Mouse (Mus musculus) hindlimb bud, embryonic 11.5 days (tissue): ENCODE results near the gene Fam76a.
"Not testable (repeated sequence)": the region's sequence is repeated elsewhere in the genome, so short reads cannot be mapped to it uniquely, and the experiment has no call there.

Experiments
- DNase-seq: peaks from one replicate; pipeline ENCODE4 v3.0.0-alpha.2; 2012; ENCODE audit warnings: low read depth, low spot score; ENCODE audit errors: extremely low spot score

Fam76a gene

DNA sequence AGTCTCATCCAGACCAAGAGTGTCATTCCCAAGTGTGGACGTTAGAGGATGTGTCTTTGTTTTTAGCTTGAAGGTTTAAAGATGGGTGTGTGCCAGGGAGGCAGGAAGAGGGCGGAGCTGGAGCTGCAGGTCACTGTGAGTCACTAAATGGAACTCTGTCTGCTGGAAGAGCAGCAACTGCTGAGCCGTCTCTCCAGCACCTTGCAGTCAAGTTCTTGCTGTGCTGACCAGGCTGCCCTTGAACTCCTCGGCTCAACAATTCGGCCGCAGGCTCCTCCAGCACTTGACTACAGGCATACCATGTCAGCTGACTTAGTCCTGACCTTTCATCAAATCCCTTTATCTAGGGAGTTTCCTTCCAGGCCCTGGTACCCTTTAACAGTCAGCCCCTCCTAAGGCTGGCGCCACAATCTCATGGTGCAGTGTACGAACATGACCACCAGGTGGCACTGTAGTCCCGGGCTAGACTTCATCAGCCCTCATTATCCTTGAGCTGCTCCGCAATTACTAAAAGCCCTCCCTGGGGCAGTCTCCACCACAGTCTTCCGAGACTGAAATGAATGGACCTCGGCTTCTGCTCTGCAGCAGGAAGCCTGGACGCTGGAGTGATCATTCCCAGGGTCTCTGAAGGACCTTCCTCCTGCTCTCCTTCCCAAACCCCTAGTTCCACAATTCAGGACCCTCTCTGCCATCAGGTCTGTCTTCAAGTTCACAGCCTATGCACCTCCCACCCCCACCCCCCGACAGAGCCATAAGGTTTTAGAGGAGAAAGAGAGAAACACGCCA, 23.1 kb upstream of the Fam76a start:
- no peak for DNase-seq

DNA sequence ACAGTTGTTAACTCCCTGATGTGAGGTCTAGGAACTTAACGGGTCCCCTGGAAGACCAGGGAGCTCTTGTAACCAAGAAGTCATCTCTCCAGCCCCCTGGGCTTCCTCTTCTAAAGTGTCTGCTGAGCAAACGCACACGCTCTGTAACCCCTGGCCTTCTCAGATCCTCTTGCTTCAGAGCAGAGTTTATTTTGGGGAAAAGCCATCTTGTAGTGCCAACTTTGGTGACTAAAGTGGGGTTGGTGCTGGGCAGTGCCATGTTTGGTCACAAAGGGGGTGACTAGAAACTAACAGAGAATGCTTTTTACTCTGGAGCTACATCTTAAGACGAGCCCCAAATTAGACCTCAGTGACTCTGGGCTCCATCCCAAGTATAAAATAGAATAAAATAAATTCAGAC, 22.4 kb upstream of the Fam76a start:
- no peak for DNase-seq

DNA sequence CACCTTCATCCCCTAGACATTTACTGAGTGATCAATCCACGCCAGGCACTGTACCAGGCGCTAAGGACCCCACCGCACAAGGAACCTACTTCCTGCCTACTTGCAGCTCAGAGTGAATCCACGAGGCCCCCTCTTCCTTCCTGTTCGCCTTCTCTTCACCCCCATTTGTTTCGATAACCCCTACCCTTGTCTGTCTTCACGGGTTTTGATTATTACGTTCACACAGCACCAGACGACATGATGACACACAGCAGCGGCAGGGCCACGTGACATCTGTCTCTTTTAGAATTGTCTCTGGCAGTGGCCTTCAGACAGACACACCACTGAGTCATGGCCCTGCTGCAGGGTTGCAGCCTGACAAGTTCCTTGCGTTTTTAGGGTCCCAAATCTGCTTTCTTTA, 21.7 kb upstream of the Fam76a start:
- DNase-seq = no peak

DNA sequence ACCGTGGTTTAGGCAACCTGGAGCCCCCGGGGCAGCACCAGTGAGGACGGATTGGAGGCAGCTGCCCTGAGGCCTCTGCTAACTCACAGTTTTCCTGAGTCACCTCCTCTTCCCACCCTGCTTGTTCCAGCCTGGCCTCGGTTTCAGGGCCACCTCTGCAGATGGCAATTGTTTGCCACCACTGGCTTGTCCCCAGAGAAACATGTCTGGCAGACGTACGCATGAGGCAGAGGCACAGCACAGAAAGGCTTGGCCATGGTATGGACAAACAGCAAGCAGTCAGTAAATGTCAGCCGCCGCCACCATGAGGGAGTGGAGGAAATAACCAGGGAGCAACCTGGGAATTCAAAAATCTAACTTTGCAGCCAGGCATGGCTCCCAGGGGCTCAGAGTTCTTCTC, 20.7 kb upstream of the Fam76a start:
- no peak for DNase-seq

DNA sequence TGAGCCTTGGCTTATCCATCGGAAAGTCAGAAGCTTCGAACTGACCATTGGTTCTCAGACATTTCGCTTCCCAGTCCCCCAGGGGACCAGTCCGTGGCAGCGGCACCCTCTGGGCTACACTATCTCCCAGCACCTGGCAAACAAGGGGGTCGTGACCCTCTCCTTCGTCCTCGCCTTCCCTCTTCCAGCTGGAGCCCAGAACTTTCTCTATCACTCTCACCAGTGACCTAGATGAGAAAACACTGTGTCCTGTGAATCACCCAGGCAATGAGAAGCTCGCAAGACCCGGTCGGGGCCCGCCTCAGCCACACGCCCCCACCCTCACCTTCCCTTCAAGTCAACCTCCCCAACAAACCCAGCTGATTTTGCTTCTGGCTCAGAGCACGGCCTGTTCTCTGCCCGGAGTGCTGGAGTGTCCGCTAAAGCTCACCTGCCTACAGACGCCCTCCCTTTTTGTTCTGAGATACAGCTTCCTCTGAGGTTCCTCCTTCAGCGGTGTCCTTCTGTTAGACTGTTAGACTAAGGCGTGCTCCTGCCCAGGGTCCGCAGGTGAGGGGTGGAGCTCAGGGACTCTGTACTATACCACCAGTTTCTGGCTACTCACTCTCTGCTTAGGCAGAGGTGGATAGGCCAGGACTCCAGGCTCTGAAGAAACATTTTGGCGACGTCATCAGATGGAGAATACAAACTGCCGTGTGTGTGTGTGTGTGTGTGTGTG, 18.8 kb upstream of the Fam76a start:
- no peak for DNase-seq

DNA sequence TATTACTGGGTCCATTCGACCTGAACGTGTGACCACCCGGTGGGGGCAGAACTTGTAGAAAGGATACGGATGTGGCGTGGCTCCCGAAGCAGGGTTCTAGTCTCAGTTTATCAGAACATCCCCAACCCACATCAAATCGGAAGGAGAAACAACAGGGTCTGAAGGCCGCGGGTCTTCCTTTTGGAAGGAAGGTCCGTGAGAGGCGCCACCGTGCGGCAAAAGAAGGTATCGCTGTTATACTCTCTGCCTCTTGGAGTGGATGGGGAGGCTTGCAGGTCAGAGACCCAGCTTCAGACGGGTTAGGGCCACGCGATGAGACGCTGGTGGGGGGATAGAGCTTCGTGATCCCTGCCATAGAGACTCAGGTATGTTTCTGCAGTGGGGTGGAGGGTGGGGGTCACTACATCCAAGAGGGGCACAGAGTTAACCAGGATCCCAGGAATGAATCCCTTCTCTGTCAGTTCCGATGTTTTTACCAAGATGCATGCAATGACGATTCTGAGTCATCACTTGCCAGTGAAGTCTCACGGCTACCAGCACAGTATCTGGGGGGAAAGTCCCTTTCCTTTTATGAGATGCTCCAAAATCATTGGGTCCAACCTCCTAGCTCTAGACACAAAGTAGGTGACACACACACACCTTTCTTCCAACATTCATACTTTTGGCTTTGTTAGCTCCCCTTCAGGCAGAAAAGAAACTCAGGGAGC, 17.2 kb upstream of the Fam76a start:
- no peak for DNase-seq

DNA sequence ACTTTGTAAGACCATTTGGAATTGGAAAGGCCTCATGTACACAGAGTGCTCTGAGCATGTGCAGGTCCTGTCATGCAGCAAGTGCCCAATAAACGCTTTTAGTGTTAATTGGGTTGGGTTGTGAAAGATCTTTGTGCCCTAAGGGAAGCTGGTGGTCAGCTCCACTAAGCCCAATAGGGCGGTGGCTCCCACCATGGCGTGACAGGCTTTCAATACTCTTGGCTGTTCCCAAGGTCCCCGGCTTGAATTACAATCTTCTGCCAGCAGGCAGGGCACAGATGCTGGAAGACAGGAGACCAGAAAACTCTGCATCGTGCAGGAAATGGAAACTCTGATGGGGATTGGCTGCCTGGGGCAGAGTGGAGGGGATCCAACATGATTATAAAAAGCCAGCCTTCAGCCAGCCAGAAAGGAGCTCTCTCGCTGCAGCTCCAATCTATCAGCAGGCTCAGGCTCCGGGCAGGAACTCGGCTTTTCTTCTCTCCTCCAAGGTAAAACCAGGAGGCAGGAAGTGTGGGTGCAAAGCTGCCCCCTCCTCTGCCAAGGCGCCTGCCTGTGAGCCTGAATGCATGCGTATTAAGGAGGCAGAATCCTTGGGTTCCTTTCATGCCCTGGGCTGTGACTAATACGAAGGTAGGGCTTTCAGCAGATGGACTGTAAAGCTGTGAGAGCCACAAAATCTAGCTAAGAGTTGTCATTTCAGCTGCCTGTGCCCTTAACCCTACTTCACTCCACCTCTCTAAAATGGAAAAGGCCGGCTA, 16.0 kb upstream of the Fam76a start:
- no peak for DNase-seq

DNA sequence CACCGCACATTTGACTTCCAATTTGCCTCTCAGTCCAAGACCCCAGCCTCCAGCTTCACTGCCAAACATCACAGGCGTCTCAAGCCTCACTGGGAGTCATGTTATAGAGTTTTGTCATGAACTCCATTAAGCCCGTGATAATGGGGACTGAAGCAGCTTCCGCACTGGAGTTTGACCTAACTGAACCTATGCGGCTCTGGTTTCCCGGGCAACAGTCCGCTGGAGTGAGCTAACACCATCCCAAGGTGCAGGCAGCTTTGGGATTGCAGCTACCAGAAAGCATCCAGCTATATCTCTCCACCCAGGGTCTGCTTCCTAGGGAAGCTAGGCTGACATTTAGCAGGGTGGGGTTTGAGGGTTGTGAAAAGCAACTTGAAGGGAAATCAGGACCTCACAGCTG, 12.3 kb upstream of the Fam76a start:
- no peak for DNase-seq

DNA sequence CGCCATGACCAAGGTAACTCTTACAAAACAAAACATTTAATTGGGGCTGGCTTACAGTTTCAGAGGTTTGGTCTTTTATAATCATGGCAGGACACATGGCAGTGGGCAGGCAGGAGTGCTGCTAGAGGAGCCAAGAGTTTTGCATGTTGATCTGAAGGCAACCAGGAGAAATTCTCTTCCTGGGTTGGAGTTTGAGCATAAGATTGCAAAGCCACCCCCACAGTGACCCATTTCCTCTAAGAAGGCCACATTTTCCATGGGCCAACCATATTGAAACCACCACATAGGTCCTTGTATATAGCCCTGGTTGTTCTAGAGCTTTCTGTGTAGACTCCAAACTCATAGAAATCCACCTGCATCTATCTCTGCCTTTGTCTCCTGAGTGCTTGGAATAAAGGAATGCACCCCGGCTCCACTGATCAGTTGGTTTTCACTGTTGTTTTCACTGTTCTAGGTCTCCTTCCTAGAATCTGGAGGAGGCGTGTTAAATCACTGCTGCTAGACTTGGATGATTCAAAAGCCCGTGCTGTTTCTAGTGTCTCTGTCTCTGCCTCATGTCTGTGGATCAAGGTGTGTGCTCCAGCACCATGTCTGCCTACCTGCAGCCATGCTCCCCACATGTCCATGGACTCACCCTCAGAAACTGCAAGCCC, 10.5 kb upstream of the Fam76a start:
- no peak for DNase-seq

DNA sequence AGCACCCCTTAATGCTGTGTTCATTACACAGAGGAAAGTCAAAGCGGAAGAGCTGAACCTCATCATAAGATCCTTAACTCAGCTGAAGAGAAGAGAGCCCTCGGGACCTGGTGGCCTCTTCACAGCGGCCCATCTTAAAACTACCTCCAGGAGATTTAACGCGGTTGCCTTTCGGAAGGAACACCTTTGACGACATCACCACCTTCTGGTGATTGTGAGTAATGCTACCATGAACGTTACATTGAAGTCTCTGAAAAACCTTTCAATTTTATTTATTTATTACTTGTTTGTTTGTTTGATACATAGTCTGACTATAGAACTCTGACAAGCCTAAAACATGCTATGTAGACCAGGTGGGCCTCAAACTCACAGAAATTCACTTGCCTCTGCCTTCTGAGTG, 8.4 kb upstream of the Fam76a start:
- DNase-seq = peak; percentile 74

DNA sequence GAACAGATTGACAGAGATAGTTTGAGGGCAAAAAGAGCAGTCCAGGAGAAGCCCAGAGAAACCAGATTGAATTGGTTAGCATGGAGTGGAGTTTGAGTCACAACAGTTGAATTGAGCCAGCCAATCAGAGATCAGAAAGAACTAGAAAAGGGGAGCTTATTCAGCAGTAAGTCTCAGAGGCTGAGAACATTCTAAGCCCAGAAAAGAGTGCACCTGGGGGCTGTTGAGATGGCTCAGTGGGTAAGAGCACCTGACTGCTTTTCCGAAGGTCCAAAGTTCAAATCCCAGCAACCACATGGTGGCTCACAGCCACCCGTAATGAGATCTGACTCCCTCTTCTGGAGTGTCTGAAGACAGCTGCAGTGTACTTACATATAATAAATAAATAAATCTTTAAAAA, 4.2 kb upstream of the Fam76a start:
- DNase-seq = not testable (repeated sequence)

DNA sequence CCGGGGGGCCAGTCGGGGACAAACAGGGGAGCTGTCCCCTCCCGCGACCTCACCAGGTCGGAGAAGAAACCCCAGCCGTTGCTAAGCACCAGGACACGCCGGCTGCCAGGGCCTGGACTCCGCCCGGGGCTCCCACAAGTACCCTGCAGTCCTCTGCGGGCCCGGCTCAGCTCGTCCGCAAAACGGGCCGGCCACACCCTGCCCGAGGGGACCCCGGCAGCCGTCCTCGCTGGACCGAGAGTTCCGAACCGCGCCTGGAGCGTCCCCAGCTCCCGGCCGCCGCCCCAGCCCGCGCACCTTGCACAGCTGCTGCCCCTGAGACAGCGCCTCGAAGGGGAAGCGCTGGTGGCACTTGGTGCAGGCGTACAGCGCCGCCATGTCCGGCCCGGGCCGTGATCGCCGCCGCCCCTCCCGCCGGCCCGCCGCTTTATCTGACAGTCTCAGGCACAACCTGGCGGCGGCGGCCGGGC, 262 bp downstream of the Fam76a start:
- no peak for DNase-seq

DNA sequence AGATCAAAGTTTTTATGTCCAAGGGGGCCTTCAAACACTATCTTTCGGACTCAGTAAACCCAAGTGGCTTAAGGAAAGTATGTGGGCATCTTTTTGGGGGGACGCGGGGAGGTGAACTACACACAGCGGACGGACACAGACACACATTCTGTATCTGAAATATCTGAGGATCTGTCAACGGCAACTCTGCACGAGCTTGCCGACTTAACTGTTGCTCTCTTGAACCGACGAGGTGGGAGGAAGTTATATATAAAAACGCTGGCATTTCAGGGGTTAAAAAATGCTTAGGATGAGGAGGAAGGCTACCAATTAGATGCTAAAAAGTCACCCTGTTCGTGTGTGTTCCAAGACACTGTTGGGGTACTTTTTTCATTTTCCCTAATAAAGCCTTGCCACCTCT, 870 bp downstream of the Fam76a start:
- DNase-seq = no peak

DNA sequence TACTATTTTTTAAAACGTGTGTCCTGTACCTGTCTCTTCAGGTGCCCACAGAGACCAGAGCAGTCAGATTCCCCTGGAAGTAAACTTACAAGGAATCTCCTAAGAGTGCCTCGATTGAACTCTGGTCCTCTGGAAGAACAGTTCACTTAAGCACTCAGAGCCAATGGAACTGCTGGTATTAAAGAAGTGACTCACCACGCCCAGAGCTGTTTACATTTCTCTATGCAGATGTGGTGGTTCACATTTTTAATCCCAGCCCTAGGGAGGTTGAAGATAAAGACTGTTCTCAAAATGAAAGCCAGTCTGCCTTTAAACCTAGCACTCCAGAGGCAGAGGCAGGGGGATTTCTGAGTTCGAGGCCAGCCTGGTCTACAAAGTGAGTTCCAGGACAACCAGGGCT, 2.2 kb downstream of the Fam76a start:
- no peak for DNase-seq

DNA sequence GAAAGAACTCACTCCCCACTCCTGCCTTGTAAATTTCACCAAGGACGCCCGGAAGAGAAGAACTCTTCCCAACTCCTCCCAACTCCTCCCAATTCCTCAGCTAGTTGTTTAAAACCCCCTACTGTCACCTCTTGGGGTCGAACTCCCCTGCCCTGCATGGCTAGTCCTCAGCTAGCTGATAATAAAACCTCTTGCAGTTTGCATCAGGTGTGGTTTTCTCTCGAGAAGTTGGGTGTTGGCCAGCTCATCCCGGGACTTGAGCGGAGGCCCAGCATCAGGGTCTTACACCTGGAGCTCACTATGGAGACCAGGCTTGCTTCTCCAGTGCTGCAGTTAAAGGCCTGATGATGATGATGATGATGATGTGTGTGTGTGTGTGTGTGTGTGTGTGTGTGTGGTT, 3.9 kb downstream of the Fam76a start:
- DNase-seq = not testable (repeated sequence)

DNA sequence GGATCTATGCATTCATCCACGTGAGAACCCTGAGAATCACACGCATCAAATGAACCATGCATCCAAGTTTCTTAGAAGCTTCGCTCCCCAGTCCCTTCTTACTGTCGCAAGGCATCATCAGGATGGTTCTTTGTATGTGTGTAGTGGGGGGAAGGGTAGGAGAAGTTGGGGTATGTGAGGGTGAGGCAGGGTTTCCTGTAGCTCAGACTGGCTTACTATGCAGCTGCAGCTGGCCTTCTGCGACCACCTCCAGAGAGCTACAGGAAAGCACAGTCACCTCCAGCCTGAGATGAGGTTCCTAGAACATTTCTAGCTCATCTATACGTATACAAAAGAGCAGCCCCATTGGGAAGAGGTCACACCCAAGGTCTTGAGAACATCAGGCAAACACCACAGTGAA, 10.2 kb downstream of the Fam76a start:
- DNase-seq = no peak

DNA sequence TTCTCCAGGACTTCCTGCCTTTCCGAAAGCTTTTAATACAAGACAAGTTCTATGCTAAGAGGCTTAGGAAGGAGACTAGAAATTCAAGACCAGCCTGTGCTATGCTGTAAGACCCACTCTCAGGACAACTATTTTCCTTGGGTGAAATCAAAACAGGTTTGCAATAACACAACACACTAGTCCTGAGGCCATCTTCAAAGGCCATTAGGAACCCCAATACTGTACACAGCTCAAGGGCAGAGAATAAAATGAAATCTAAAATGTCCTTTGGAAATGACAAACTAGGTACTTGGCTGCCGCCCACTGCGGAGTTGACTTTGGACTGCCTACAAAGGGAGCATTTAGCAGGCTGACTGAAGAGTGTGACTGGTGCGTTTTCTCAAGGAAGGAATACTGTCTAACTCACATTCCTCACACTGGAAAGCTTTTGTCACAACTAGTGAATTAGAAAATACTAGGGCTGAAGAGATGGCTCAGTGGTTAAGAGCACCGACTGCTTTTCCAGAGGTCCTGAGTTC, 16.5 kb downstream of the Fam76a start:
- DNase-seq = no peak

DNA sequence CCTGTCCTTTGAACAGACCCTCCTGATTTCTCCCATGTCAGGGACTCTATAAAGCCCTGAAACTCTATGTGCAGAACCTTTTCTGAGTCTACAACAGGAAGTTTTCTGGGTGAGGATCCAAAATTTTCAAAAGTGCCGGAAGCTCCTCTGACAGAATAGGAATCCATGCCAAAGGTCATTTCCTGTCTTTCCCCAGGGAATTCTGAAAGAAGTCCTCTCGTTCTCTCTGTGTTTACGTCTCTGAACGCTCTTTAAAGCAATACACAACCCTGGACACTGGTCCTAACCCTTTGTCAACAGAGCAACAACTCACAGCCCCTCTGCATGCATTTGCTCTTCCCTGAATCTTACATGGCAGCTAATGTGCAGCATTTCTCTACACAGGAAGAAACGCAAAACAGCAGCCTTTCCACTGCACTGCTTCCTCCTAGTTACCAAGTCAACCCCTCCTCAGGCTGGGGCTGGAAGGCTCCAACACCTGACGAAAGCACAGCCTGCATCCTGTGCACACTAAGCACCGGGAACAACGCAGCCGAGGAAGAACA, 17.5 kb downstream of the Fam76a start:
- no peak for DNase-seq

DNA sequence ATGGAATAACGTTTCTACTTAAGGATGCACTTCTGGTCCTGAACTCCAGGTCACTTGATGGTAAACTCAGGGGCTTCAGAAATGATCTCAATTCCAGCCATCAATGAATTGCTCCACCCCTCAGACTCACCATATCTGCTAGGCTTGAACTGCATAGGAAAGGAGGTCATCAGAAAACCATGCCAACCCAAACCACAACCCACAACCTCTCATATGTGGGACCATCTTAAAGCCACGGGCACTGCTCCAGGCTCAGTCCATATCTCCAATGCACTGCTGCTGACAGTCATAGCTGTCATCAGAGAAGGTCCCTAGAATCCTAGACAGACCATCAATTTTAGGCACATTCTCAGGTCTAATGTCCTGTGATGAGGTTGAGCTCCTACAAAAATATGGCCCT, 18.3 kb downstream of the Fam76a start:
- no peak for DNase-seq

DNA sequence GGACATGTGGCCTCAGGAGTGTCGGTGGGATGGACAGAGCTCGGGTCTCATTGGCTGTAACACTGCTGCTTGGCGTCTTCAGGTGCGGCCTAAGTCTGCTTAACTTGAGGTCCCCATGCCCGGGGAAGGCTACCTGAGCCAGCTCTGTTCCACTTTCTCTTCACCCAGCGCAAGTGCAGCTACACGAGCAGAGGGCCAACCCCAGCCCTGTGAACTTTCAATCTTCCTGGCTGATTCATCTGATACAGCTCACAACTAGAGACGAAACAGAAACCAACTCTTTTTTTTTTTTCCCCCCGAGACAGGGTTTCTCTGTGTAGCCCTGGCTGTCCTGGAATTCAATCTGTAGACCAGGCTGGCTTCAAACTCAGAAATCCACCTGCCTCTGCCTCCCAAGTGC, 24.2 kb downstream of the Fam76a start:
- no peak for DNase-seq
